Mouse (Mus musculus) testis, adult 2 months (tissue): ENCODE measurements around the gene Shpk. TPM values are rescaled to one million over a fixed set of nuclear protein-coding genes. Genes with fewer than 3 reads are reported as not detected.

Source experiments
- H3K27ac ChIP-seq: fragments of 200-500 bp; 2 replicates; pipeline ENCODE4 v1.5.1; 2012; ENCODE audit warnings: low read depth, low read length; ENCODE audit not compliant: control insufficient read depth, insufficient read depth
- H3K27me3 ChIP-seq: fragments of 200-500 bp; 2 replicates; pipeline ENCODE4 v1.6.1; 2012; ENCODE audit warnings: mild to moderate bottlenecking, low read length, moderate library complexity; ENCODE audit not compliant: control insufficient read depth, insufficient read depth
- H3K36me3 ChIP-seq: fragments of 200-500 bp; 2 replicates; pipeline ENCODE4 v1.6.1; 2012; ENCODE audit warnings: mild to moderate bottlenecking, low read length; ENCODE audit not compliant: control insufficient read depth, insufficient read depth
- H3K4me1 ChIP-seq: fragments of 200-500 bp; 2 replicates; pipeline ENCODE4 v1.6.1; 2012; ENCODE audit warnings: low read length; ENCODE audit not compliant: control insufficient read depth, insufficient read depth
- H3K4me3 ChIP-seq: fragments of 200-500 bp; 2 replicates; pipeline ENCODE4 v1.5.1; 2012; ENCODE audit warnings: low read depth, mild to moderate bottlenecking, low read length, moderate library complexity, mixed read lengths; ENCODE audit not compliant: control insufficient read depth
- CTCF ChIP-seq: fragments of 200-500 bp; IDR thresholded peaks from 2 replicates; pipeline ENCODE4 v1.5.1; 2012; ENCODE audit warnings: low read depth, mild to moderate bottlenecking, inconsistent platforms, low read length, moderate library complexity; ENCODE audit not compliant: control insufficient read depth, insufficient read depth, insufficient replicate concordance
- POLR2A ChIP-seq: fragments of 200-500 bp; IDR thresholded peaks from 2 replicates; pipeline ENCODE4 v1.6.1; 2012; ENCODE audit warnings: low read depth, mild to moderate bottlenecking, inconsistent platforms, low read length, moderate library complexity; ENCODE audit not compliant: control insufficient read depth
- polyA plus RNA-seq: library from polyadenylated mRNA; depleted of rRNA; stranded (reverse); fragments of >200 nt; gene quantifications from 2 replicates; pipeline ENCODE4 v1.2.3, GENCODE M21; 2012; rRNA removed

Shpk gene
- 1.8 and 2.0 TPM in 2 replicates for polyA plus RNA-seq

DNA sequence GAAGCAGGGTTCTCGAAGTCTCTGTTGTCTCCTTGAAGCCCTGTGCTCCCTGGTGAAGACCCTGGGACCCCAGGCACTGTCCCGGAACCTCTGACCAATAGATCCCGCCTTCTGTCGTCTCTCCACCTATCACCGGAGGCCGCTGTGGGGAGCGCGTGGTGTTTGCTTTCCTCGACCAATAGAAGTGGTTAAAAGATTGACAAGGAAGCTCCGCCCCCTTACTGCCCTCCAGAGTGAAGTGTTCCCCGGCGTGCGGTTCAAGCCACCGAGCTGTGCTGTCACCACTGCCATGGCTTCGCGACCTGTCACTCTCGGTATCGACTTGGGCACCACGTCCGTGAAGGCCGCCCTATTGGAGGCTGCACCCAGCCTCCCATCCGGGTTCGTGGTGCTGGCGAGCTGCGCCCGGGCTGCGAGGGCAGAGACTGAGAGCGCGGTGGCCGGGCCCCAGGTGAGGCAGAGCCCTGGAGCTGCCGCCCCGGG lies at the start of gene Shpk:
TSS of gene Shpk (plus strand) at position 231 of the 483 bp plus-strand sequence.
- no peaks in the 10 kb centered on the region for H3K36me3 ChIP-seq
- H3K4me3 ChIP-seq, result peak within 1 kb of the TSS; percentile 86
- H3K4me1 ChIP-seq, result peaks cover 11% of the 10 kb centered on the region
- no peaks in the 10 kb centered on the region for H3K27me3 ChIP-seq
- peak within 1 kb of the TSS; percentile 56 for H3K27ac ChIP-seq
- peak; percentile 78; the same call in 1 of the 2 replicates for TF ChIP-seq POLR2A
- TF ChIP-seq CTCF, result no peak

DNA sequence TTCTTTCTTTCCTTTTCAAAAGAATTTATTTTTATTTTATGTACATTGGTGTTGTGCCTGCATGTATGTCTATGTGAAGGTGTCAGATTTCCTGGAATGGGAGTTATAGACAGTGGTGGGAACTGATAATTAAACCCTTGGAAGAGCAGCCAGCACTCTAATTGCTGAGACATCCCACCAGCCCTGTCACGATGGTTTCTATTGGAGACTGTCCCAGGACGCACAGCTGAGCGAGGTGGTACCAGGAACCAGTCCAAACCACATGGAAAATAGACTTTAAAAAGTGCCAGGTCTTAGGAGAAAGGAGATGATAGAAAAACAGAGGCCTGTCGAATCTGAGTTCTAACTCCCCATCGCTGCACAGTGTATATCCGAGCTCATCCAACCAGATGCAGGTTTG lies 44.2 kb upstream of the Shpk start:
- Histone ChIP-seq H3K27me3 (no peaks in the 10 kb centered on the region), H3K4me3 (no peak overlapping the region)

GRCm38 (mm10) chr11:73159957-73160810 lies 39.1 kb upstream of the Shpk start, which contains the start of gene P2rx5:
Gene P2rx5, plus strand, starts transcription at chr11:73160421.
- Histone ChIP-seq H3K27me3 (no peaks in the 10 kb centered on the region), H3K36me3 (no peaks in the 10 kb centered on the region), H3K4me3 (peak within 1 kb of the TSS; percentile 62), H3K4me1 (peaks cover 9% of the 10 kb centered on the region), H3K27ac (no peak within 1 kb of the TSS)
- TF ChIP-seq CTCF (no peak), POLR2A (no peak)

More for the DNA sequence above, 44.2 kb upstream of the Shpk start:
- Histone ChIP-seq H3K27ac (no peak overlapping the region), H3K36me3 (no peaks in the 10 kb centered on the region), H3K4me1 (peaks cover 2% of the 10 kb centered on the region)
- no peak for TF ChIP-seq CTCF
- no peak for TF ChIP-seq POLR2A

DNA sequence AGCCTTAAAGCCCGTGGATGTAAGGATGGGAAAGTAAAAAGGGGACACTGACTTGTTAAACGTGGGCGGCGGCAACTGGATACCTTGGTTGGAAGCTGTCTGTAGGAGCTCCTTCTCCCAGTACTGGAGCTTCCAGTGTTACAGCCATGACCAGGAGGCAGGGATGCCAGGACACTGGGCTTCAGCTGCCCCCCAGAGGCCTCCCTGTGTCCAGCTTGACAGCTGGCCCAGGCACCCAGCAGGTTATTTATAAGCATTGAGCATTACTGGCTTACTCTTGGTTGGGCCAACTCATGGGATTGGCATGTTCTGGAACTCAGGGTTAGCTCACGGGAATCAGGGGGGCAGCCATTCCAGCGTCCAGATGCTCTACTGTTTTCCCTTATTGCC lies 38.5 kb upstream of the Shpk start:
- Histone ChIP-seq H3K27ac (no peak overlapping the region), H3K4me1 (peaks cover 9% of the 10 kb centered on the region), H3K36me3 (no peaks in the 10 kb centered on the region), H3K4me3 (no peak overlapping the region), H3K27me3 (no peaks in the 10 kb centered on the region)
- TF ChIP-seq POLR2A (no peak), CTCF (no peak)

- no peaks in the 10 kb centered on the region for H3K36me3 ChIP-seq
- TF ChIP-seq POLR2A, result no peak
- TF ChIP-seq CTCF, result no peak
These were observed 37.6 kb upstream of the Shpk start for GRCm38 (mm10) chr11:73161616-73162015.

GRCm38 (mm10) chr11:73162284-73162683 lies 37.0 kb upstream of the Shpk start:
- no peaks in the 10 kb centered on the region for H3K36me3 ChIP-seq
- TF ChIP-seq CTCF, result no peak
- TF ChIP-seq POLR2A, result no peak
- H3K4me1 ChIP-seq, result peaks cover 9% of the 10 kb centered on the region
- no peak overlapping the region for H3K27ac ChIP-seq
- no peak overlapping the region for H3K4me3 ChIP-seq
- H3K27me3 ChIP-seq, result no peaks in the 10 kb centered on the region

More at GRCm38 (mm10) chr11:73161616-73162015, 37.6 kb upstream of the Shpk start:
- Histone ChIP-seq H3K4me3 (no peak overlapping the region), H3K4me1 (peaks cover 9% of the 10 kb centered on the region), H3K27ac (no peak overlapping the region), H3K27me3 (no peaks in the 10 kb centered on the region)

- H3K4me3 ChIP-seq, result no peak overlapping the region
- no peaks in the 10 kb centered on the region for H3K4me1 ChIP-seq
- no peaks in the 10 kb centered on the region for H3K27me3 ChIP-seq
- no peak overlapping the region for H3K27ac ChIP-seq
- no peaks in the 10 kb centered on the region for H3K36me3 ChIP-seq
- TF ChIP-seq POLR2A, result no peak
- no peak for TF ChIP-seq CTCF
These were observed 31.2 kb upstream of the Shpk start for GRCm38 (mm10) chr11:73168071-73168470.
